Mouse (Mus musculus) small intestine, adult 2 months (tissue): ENCODE measurements around the gene Lcmt2.

ENCODE experiments used
- CTCF ChIP-seq: fragments of 200-500 bp; IDR thresholded peaks from 2 replicates; pipeline ENCODE4 v1.5.1; 2012; ENCODE audit warnings: low read depth, mild to moderate bottlenecking, control low read depth, inconsistent platforms, low read length, moderate library complexity, mixed read lengths; ENCODE audit not compliant: insufficient replicate concordance, insufficient read length; ENCODE audit errors: extremely low read depth
- POLR2A ChIP-seq: fragments of 200-500 bp; IDR thresholded peaks from 2 replicates; pipeline ENCODE4 v1.6.1; 2012; ENCODE audit warnings: low read depth, mild to moderate bottlenecking, control low read depth, inconsistent platforms, low read length, moderate library complexity

- TF ChIP-seq CTCF: no peak
- no peak for TF ChIP-seq POLR2A
Measured at GRCm38 (mm10) chr2:121105940-121106339, 34.5 kb downstream of the Lcmt2 start.
